Mouse (Mus musculus) heart, adult 11 months (tissue): ENCODE measurements around the gene Megf11.
A peak's percentile ranks its signal among the peaks of the same experiment; 100 is the strongest.

Experiments used
- DNase-seq: peaks from one replicate; pipeline ENCODE4 v3.0.0; 2022

Gene Megf11

DNA sequence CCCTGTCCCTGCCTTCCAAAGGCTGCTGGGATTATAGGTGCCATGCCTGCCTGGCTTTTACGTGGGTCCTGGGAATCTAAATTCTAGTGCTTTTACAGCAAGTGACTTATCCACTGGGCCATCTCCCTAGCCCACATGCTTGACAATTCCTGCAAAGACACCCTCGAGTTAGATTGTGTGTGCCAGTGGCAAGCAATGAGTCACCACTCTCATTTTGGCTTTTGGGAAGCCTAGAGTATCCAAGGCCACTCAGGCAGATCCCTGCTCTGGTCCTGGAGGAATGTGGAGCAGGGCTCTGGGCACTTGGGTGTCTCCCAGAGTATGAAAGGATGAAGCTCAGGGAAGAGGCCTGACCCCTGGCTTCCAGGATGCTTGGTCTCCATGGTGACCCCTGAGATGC lies 143.2 kb downstream of the Megf11 start:
- DNase-seq: no peak

DNA sequence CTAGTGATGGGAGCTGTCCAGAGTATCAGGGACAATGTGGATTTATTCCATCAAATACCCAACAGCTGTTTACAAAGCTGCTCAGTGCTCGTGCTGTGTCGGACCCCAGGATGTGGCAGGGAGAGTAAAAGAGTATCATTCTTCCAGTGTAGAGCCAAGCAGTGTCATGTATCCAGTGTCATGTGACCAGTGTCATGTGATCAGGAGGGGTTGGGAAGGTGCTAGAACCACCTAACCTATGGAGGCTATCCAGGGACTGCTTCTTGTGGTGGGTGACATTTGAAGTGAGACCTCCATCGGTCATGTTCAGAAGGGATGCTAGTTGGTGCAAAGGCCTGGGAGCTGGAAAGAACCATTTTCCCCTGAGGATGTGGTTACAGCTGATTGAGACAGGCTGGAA lies 146.5 kb downstream of the Megf11 start:
- DNase-seq: no peak

DNA sequence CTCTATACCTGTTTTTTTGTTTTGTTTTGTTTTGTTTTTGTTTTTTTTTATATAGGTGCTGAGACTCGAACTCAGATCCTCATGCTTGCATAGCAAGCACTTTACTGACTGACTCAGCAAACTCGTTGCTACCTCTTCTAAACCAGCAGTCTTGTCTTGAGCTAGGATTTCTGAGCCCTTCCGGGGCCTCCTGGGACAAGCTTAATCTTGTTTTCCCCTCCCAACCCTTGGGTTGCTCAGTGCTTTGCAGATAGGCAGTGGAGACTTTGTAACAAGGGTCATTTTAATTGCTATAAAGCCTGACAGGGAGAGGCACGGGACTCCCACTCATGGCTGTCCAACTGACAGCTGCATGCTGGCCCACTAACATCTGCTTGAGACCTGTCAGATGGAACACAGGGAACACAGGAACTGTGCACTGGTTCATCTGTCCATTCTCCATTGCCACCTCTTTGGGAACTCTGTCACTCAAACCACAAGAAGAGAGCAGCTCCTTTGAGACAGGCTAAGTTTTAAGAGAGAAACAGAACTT lies 147.4 kb downstream of the Megf11 start:
- no peak for DNase-seq

DNA sequence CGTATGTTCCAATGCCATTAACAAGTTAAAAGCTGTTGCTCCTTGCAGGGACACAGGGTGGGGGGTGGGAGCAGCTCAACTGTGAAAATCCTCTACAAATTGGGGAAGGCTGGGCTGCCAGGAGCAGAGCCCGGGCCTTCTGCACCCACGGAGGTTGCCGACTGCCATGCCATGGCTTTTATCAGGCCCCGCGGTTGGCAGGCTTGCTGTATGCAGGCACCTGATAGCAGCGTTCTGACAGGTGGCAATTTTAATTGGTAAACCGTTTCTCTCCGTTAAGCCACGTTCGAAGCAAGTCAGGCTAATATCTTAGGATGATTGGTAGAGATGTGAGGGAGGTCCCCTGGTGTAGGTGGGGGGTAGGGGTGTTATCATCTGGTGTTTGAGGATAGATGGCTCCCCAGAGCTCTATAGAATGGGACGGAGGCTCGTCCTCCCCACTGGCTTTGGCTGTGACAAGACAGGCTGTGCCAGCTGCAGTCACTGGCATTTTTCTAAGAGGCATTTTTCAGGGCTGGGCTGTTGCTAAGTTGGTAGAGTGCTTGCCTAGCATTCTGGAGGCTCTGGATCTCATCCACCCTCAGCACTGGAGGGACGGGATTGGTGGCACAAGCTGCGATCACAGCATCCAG lies 148.2 kb downstream of the Megf11 start:
- DNase-seq: no peak

DNA sequence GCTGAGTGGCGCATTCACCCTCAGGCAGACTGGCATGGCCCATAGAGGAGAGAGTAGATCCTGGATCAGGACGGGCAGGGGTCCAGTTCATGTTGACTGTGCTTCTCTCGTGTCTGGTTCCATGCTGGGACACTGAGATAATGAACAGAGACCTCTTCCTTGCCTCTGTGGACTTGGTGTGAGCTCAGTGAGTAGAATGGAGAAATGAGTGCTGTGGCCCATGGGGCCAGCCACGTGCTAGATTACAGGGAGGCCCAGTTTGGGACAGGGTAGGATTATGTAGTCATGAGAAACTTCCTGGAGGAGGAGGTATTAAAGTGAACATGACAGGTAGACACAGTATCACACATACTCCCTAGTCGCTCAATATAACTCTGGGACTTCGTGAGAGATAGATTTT lies 148.9 kb downstream of the Megf11 start:
- DNase-seq: no peak

DNA sequence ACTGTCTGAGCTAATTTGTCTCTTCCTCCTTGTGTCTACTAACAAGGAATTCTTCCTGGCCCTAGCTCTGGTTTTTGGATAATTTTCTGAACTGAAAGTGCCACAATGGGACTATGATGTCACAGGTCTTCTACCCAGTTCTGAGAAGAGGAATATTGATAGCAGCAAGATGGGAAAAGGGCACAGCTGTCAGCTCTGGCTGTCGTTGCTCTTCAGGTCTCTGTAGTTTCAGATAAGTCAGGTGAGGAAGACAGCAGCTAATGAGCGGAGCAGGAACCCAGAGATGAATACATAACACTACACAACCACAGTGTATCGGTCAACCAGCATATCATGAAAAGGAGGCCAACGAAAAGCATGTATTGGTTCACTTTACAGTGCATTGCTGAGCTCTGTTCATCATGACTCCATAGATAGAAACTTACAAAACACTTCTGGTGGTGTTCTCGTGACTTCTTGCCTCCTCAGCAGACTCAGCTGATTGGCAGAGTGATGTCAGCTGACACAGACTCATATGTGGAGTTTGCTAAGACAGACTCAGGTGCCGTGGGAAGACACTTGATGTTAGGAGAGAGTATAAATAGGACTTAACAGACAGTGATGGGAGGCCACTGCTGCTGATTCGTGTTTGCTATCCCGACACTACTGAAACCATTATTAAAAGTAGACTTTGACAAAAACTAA lies 149.6 kb downstream of the Megf11 start:
- DNase-seq: no peak

DNA sequence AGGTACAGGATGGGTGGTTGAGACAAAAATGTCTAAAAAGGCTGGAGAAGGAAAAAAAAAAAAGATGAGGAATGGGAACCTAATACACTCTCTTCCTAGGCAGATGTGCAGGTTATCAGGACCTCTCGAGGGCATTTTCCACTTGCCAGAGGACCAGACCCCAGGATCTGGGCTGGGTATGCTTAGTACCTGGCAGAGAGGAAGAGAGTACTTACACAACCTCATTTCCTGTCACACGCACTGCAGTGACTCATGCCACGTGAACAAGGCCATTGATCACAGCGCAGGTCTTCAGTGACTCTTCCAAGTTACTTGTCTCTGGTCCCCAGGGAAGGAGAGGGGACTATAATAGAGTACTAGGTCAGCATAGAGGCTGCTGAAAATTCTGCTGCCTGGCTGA lies 152.4 kb downstream of the Megf11 start:
- DNase-seq: peak; percentile 84

DNA sequence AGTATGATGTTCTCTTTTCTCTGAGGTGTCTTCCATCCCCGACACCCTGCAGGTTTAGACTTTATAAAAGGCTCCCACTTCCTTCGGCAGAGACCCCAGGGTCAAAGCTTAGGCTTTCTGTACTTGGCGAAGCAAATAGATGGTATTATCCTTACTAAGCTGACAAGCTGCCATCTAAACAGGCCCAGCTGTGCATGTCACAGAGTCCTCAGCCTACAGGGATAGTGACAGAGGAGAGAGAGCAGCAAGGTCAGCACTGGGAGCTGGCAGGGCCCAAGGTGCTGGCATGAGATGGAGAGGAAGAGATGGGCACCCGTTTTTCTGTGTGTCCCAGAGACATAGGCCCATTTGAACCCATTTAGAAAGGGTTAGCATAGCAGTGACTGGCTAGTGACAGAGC lies 156.8 kb downstream of the Megf11 start:
- no peak for DNase-seq

DNA sequence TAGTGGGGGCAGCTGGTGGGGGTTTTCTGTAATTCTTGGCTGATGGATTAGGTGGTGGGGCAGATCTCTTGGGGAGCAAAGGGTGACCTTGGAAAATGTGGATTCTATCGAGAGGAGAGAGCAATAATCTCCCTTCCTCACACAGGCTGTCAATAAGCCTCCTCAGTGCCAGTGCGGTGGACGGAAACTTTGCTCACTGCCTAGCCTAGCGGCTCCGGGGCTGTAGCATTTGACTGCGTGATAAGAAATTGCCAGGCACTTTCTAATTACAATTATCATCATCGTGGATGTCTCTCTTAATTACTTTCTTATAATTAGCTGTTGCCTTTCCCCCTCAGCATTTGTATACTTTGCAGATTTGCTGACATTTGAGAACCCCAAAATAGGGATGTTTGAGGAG lies 157.7 kb downstream of the Megf11 start:
- no peak for DNase-seq

DNA sequence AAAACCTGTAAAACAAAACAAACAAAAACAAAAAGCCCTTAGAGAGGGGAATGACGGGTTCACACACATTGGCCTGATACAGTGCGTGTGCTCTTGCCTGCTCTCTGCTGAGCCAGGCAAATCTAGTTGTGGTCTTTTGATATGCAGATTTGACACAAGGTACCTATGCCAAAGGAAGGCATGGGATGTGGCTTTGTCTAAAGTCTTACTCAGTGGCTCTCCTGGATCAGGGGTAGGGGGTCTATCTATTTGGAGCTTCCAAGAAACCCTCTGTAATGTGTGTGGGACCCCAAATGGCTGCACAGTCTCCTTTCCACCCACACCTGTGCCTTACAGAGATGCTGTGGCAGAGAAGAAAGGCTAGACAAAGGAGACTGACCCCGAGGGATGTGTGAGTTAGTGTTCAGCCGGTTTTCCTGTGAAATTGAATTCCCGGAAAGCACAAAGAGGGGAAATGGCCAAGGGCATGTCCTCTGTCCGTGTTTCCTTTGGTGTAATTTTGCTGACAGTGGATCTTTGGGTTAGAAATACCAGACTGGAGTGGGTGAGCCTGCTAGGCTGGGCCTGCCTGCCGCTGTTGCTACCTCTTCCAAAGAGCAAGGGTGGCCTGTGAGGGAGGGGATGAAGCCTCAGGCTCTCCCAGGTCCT lies 161.0 kb downstream of the Megf11 start:
- peak; percentile 91 for DNase-seq

DNA sequence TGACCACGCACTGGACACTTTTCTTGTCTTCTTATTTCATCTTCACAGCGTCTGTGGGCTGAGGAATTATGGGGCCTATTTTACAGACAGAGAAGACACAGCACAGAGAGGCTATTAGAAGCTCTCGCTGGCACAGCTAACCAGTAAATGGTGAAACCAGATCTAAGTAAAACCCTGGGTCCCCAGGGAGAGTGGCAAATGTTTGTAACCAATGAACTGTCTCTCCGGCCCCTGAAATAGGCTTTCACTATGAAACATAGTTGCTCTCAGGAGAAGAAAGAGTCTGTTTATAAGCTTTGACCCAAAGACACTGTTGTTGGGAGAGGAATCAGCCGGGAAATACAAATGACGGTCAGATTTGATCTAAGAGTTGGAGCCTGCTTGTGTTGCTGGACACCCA lies 162.9 kb downstream of the Megf11 start:
- no peak for DNase-seq

DNA sequence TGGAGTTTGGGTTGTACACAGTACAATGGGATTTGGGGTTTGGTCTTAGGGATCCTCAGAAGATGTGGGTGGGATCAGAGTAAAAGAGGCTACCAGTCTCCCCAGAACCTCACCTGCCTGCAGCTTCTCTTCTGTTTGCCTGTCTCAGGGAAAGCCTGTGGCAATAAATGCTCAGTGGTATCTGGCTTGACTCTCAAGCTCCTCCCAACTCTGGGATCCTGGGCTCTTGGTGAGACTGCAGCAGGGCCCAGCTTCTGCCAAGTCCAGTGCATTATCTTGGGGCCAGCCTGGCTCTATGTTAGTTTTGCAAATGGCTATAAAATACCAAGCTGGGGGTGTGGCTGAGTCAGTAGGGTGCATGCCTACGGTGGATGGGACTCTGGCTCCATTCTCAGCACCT lies 165.9 kb downstream of the Megf11 start:
- DNase-seq: no peak

DNA sequence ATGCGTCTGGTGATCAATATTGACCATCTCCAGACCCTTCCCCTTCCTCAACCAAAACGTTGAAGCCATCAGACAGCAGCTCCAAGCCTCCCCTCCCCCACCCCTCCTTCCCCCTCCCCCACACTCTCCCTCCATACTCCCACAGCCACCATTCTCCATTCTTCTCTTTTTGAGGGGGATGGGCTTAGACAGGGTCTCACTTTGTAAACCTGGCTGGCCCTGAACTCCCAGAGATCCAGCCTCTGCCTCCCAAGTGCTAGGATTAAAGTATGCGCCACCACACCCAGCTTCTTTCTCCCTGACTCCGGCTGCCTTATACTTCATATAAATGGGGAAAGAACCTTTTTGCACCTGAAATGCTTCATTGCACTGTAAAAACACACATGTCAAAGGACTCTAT lies 166.6 kb downstream of the Megf11 start:
- DNase-seq: no peak

DNA sequence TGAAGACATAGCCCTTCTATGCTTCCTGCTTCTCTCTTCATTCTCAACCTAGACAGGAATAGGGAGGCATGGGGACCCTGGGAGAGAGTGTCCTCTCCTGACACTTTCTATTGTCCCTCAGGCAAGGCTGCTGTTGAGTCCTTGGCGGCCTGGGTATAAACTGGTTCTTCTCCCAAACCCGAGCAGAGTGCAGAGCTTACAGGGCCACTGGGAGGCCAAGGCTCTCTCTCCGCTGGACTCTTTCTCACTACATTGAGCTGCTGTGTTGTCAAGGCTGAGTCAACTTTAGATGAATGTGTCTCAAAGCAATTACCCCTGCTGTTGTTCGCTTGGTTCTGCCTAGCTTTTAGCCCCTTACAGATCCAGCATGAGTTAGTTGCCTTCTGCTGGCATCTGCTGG lies 168.0 kb downstream of the Megf11 start:
- DNase-seq: no peak

DNA sequence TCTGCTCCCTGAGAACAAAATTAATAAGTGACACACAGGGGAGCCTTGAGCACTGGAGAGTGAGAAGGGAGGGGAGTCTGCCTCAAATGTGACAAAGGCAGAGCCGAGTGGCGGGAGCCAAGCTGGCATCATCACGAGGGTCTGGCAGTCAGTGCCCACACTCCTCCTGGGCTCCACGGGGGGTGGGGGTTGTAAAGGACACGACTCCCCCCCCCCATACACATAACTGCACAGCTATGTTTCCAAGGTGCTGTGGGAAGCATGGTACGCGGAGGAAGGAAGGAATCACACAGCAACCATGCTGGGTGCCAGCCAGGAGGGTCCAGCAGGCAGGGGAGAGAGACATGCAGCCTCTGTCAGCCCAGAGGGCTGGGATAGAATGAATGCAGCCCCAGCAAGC lies 170.2 kb downstream of the Megf11 start:
- no peak for DNase-seq

DNA sequence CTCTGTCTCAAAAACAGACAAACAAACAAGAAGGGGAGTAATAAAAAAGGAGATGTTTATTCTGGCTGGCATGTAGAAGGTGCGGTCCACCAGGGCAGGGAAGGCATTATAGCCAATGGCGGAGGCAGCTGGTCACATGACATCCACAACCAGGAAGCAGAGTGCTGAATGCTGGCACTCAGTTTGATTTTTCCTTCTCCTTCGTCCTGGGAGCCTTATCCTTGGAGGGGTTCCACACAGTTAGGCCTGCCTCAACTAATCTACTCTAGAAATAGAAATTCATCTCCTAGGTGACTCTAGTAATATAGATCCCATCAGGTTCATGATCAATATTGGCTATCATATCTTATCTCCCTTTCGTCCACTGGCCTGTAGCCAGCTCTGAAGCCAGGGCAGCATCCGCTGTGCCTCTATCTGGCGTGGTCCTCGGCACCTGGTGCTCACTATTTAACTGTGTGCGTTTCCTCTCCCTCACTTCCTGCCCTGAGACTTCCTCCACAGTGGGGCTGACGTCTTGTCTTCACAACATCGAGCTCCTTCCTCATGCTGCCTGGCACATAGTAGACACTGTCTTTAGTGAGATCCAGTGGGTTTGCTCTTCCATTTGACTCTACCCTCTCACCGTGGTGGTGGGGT lies 171.8 kb downstream of the Megf11 start:
- no peak for DNase-seq

DNA sequence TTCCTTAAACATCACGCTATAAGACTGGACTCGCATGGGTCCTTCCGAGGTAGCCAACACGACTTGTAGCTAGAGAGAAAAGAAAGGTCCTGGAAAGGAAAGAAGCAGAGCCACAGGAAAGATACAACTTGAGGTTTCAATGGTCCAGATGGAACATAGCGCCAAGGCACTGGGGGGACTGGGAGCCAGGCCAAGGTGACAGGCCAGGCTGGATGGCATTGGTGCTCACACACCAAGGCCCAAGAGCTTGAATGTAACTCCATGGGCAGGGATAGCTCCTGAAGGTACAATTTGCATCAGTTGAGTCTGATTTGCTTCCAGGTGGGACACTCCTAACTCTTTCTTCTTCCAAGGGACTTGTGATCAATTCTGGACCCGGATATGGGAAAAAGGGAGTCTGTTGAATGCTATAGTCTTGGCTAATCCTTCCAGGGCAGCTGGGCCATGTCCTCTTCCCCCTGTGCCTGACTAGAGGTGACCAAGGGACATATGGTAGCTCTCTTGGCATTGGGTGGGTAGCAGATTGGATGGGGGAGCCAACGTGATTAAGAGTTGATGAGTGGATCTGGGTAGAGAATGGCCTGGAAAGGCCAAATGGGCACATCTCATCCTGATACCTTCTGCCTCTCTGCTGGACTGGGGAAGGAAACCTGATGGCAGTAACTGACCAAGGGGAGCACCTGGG lies 172.6 kb downstream of the Megf11 start:
- no peak for DNase-seq

DNA sequence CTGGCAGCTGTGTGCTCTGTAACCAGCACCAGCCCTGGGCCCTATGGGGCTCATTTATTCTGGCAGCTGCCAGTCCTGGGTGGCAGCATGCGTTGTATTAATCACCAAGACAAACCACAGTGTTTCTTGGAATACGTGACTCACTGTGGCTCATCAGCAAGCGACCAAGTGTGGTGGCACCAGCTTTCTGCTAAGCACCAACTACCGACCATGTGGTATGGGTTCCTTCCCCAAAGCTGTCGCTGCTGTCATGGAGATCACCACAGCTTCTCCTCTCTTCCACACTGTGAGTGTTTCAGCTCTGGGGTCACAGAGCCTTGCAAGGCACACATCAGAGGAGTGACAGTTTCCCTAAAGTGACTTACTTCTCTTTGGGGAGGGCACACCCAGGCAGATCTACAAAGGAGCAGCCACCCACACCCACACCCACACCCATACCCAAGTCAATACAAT lies 178.9 kb downstream of the Megf11 start:
- DNase-seq: no peak

DNA sequence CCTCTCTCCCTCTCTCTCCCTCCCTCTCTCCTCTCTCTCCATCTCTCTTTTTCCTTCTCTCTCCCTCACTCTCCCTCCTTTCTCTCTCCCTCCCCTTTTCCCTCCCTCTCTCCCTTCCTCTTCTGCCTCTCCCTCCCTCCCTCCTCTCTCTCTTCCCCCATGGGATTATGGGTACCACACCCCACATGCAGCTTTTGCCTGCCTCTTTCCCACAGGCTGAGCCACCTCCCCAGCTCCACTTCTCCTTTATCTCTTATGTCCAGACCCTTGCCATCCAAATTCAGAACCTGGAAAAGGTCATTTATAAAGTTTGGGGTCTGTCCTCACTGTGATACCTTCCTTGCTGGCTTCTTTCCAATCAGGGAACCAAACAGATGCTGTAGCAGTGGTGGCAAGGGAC lies 180.5 kb downstream of the Megf11 start:
- no peak for DNase-seq

DNA sequence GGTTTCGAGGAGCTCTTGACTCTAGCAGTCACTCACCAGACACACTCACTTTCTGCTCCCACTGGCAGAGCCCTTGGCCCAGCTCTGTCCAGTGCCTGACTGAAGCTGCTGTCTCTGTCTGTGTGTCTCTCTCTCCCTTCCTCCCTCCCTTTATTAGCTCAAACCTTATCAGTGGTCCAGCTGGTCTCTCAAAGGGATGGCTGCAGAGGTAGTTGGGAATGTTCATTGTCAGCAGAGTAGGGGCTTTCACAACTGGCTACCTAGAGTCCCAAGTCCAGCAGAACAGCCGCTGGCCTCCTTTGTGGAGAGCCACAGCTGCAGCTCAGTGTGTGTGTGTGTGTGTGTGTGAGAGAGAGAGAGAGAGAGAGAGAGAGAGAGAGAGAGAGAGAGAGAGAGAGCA lies 180.9 kb downstream of the Megf11 start:
- no peak for DNase-seq

DNA sequence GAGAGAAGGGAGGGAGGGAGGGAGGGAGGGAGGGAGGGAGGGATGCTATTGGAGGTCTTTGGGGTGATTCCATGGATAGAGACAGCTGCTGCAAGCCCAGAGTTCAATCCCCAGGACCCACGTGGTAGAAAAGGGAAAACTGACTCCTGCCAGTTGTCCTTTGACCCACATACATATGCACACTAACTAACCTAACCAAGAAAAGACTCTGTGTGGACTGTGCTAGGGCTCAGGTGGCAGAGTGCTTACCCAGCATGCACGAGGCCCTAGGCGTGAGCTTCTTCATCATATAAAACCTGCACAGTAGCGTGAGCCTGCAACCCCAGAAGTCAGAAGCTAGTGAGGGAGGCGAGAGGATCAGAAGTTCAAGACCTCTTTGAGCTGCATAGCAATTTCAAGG lies 182.1 kb downstream of the Megf11 start:
- no peak for DNase-seq

DNA sequence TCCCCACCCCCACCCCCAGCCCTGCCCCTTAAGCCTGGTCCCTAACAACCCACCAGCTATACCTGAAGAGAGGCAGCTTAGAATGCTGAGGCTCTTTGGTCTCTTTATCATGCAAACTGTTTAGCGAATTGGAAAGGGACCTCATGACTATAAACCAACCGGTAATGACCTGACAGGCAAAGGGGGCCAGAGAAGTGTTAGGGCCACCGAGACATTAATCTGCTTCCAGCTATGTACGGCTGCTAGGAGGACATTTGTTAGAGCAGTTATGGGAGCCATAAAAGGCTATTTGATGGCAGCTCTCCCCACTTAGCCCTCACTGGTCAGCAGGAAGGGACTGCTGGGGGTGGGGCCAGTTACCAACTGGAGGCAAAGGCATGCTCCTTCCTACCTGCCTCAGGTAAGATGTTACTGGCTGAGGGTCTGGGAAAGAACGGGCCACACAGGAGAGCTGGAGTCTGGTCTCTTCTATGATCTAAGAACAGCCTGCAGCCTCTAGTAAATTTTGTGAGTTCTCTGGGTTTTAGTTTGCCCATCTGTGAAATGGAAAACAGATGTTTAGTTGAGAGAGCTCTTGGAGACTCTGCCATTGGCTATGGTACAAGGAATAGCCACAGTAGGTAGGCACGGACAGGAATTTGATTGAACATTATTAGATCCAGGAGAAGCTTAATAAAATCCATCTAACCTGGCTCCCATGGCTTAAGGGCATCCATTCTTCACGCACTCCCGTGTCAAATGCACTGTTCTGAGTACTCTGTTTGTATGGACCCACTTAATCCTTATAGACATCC lies 183.2 kb downstream of the Megf11 start:
- no peak for DNase-seq
